Mouse (Mus musculus) myocyte (in vitro differentiated cells): ENCODE data around the gene Cdk2ap2. TPM values are rescaled to one million over a fixed set of nuclear protein-coding genes. Genes with fewer than 3 reads are reported as not detected.

Source experiments
- H3K27me3 ChIP-seq: one replicate; pipeline ENCODE4 v1.6.1; 2011; ENCODE audit not compliant: control insufficient read depth, insufficient read depth, insufficient read length
- H3K36me3 ChIP-seq: one replicate; pipeline ENCODE4 v1.6.1; 2011; ENCODE audit not compliant: control insufficient read depth, insufficient read depth
- H3K4me2 ChIP-seq: one replicate; pipeline ENCODE4 v1.6.1; 2011; ENCODE audit warnings: low read depth, control low read depth
- H3K4me3 ChIP-seq: one replicate; pipeline ENCODE4 v1.5.1; 2011; ENCODE audit warnings: mild to moderate bottlenecking, control low read depth, moderate library complexity
- H3K79me2 ChIP-seq: one replicate; pipeline ENCODE4 v1.6.1; 2011; ENCODE audit not compliant: control insufficient read depth, insufficient read depth
- H3ac ChIP-seq: one replicate; pipeline ENCODE4 v1.6.1; 2011; ENCODE audit not compliant: control insufficient read depth, insufficient read length
- CEBPB ChIP-seq: IDR thresholded peaks from 2 replicates; pipeline ENCODE4 v1.6.1; 2011; ENCODE audit warnings: mild to moderate bottlenecking, moderate library complexity; ENCODE audit not compliant: poor library complexity, insufficient read depth, severe bottlenecking
- E2F4 ChIP-seq: IDR thresholded peaks from one replicate; pipeline ENCODE4 v1.6.1; 2011; ENCODE audit warnings: mild to moderate bottlenecking, control low read depth, moderate library complexity; ENCODE audit not compliant: insufficient read depth
- MAX ChIP-seq: IDR thresholded peaks from one replicate; pipeline ENCODE4 v1.6.1; 2011; ENCODE audit warnings: low read depth, mild to moderate bottlenecking, control low read depth
- MYOD1 ChIP-seq, 3 experiments: IDR thresholded peaks; one replicate each; pipeline ENCODE4 v1.6.1; 2011; ENCODE audit warnings: control low read depth in 2 of 3, low read depth in 2 of 3, mild to moderate bottlenecking in 2 of 3, moderate library complexity in 1 of 3; ENCODE audit not compliant: insufficient read length in 2 of 3, control insufficient read depth in 1 of 3
- MYOG ChIP-seq, 3 experiments: IDR thresholded peaks; one replicate each; pipeline ENCODE4 v1.6.1; 2011; ENCODE audit warnings: control low read depth in 2 of 3, low read depth in 2 of 3, mild to moderate bottlenecking in 2 of 3; ENCODE audit not compliant: insufficient read length in 2 of 3, control insufficient read depth in 1 of 3, insufficient read depth in 1 of 3
- POLR2A ChIP-seq: IDR thresholded peaks from one replicate; pipeline ENCODE4 v1.6.1; 2011; ENCODE audit warnings: low read depth, mild to moderate bottlenecking, control low read depth, moderate library complexity; ENCODE audit not compliant: insufficient read length
- POLR2AphosphoS2 ChIP-seq: IDR thresholded peaks from one replicate; pipeline ENCODE4 v1.6.1; 2011; ENCODE audit warnings: low read depth, control low read depth; ENCODE audit not compliant: insufficient read length
- REST ChIP-seq: IDR thresholded peaks from one replicate; pipeline ENCODE4 v1.6.1; 2011; ENCODE audit warnings: mild to moderate bottlenecking, control low read depth, moderate library complexity; ENCODE audit not compliant: insufficient read depth, insufficient read length
- SRF ChIP-seq: IDR thresholded peaks from one replicate; pipeline ENCODE4 v1.6.1; 2011; ENCODE audit warnings: low read depth; ENCODE audit not compliant: control insufficient read depth, insufficient read length
- TCF12 ChIP-seq: IDR thresholded peaks from one replicate; pipeline ENCODE4 v1.6.1; 2011; ENCODE audit warnings: mild to moderate bottlenecking, control low read depth; ENCODE audit not compliant: poor library complexity, insufficient read depth, severe bottlenecking
- TCF3 ChIP-seq: IDR thresholded peaks from one replicate; pipeline ENCODE4 v1.6.1; 2011; ENCODE audit warnings: low read depth, control low read depth; ENCODE audit not compliant: insufficient read length
- USF1 ChIP-seq: IDR thresholded peaks from one replicate; pipeline ENCODE4 v1.6.1; 2011; ENCODE audit warnings: low read depth, mild to moderate bottlenecking, control low read depth, moderate library complexity
- polyA plus RNA-seq: library from polyadenylated mRNA; unstranded; fragments of >200 nt; fragmentation: generic; extraction: Trizol; gene quantifications from one replicate; pipeline ENCODE4 v1.2.1, GENCODE M21; 2012; ENCODE audit warnings: missing spikeins

Gene Cdk2ap2
- polyA plus RNA-seq, 1 experiment: 148 TPM

- TF ChIP-seq E2F4: no peak
- TF ChIP-seq SRF: no peak
- no peak for TF ChIP-seq POLR2A
- no peak for TF ChIP-seq CEBPB
- no peak for TF ChIP-seq MYOG (IDR thresholded peaks at IDR 0.05; ENCODE audit: control insufficient read depth in 1 of 3, insufficient read depth in 1 of 3, insufficient read length in 2 of 3, low read depth in 2 of 3)
- TF ChIP-seq REST: no peak
- no peak for TF ChIP-seq TCF12
- H3ac ChIP-seq: no peak overlapping the region
- H3K27me3 ChIP-seq: no peaks in the 10 kb centered on the region
- H3K4me2 ChIP-seq: no peak overlapping the region
- H3K79me2 ChIP-seq: no peaks in the 10 kb centered on the region
- no peak overlapping the region for H3K4me3 ChIP-seq
- no peaks in the 10 kb centered on the region for H3K36me3 ChIP-seq
These were observed 45.1 kb upstream of the Cdk2ap2 start for GRCm38 (mm10) chr19:4051741-4052515.

- no peaks in the 10 kb centered on the region for H3K36me3 ChIP-seq
- H3K79me2 ChIP-seq: no peaks in the 10 kb centered on the region
- no peak overlapping the region for H3ac ChIP-seq
- no peak overlapping the region for H3K4me2 ChIP-seq
- TF ChIP-seq TCF3: no peak
- TF ChIP-seq POLR2A: no peak
- no peak for TF ChIP-seq CEBPB
- TF ChIP-seq SRF: no peak
- no peak for TF ChIP-seq TCF12
- no peak for TF ChIP-seq MAX
- TF ChIP-seq MYOD1 (IDR thresholded peaks at IDR 0.05; ENCODE audit: control insufficient read depth in 1 of 3, insufficient read length in 2 of 3, low read depth in 2 of 3): no peak
- TF ChIP-seq MYOG (IDR thresholded peaks at IDR 0.05; ENCODE audit: control insufficient read depth in 1 of 3, insufficient read depth in 1 of 3, insufficient read length in 2 of 3, low read depth in 2 of 3): no peak
- no peak for TF ChIP-seq E2F4
- no peak for TF ChIP-seq USF1
- no peak for TF ChIP-seq POLR2AphosphoS2
- no peak for TF ChIP-seq REST
- no peak overlapping the region for H3K4me3 ChIP-seq
- H3K27me3 ChIP-seq: no peaks in the 10 kb centered on the region
These were observed 44.4 kb upstream of the Cdk2ap2 start for GRCm38 (mm10) chr19:4052516-4053030.

DNA sequence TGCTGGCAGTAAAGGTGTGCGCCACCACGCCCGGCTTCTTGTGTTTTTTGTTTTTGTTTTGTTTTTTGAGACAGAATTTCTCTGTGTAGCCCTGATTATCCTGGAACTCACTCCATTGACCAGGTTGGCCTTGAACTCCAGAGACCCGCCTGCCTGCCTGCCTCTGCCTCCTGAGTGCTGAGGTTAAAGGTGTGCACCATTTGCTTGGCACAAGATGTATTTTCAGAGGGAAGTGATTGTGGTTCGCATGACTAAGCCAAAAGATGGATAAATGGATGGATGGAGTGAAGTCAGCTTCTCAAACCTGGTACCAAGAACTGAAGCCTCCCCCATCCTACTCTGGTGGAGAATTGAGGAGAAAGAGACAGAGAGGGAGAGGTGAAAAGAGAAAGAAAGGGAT lies 42.4 kb upstream of the Cdk2ap2 start:
- Histone ChIP-seq H3ac (no peak overlapping the region), H3K4me2 (no peak overlapping the region), H3K79me2 (no peaks in the 10 kb centered on the region), H3K36me3 (no peaks in the 10 kb centered on the region), H3K4me3 (no peak overlapping the region), H3K27me3 (no peaks in the 10 kb centered on the region)
- no peak for TF ChIP-seq MAX
- no peak for TF ChIP-seq TCF12
- no peak for TF ChIP-seq MYOD1 (IDR thresholded peaks at IDR 0.05; ENCODE audit: control insufficient read depth in 1 of 3, insufficient read length in 2 of 3, low read depth in 2 of 3)
- no peak for TF ChIP-seq SRF
- no peak for TF ChIP-seq CEBPB
- TF ChIP-seq POLR2AphosphoS2: no peak
- TF ChIP-seq POLR2A: no peak
- no peak for TF ChIP-seq TCF3
- TF ChIP-seq MYOG (IDR thresholded peaks at IDR 0.05; ENCODE audit: control insufficient read depth in 1 of 3, insufficient read depth in 1 of 3, insufficient read length in 2 of 3, low read depth in 2 of 3): no peak
- TF ChIP-seq USF1: no peak
- no peak for TF ChIP-seq E2F4
- no peak for TF ChIP-seq REST

DNA sequence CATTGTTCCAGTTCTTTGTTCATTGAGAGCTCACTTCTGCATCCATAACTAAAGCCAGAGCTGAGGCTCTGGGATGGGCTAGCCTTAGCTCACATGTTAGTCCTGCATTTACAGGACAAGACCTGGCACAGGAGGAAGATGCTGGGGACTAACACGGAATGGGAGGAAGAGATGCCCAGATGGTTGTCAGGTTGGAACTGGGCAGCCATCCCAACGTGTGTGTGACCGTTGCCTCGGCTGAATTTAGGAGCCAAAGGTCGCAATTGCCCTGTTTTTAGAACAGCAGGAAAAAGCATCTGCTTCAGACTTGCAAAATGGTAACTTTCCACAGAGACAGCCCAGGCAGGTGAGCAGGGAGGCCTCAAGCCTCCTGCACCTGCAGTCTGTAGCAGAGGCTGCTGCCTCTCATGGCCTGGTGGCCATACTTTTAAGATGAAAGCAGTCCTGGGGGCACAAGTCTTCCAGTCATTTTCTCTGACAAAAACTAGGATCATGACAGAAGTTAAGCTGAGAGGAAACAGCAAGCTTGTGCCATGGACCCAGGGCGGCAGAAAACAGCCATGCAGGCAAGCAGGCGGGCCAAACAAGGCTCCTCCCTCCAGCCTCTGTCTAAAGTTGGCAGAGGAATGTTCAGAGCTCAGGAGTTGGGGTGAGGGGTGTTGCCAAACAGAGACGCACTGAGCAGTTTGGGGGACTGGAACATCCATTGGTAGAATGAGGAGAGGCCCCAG lies 41.6 kb upstream of the Cdk2ap2 start:
- Histone ChIP-seq H3ac (no peak overlapping the region), H3K36me3 (no peaks in the 10 kb centered on the region), H3K4me2 (no peak overlapping the region), H3K27me3 (no peaks in the 10 kb centered on the region), H3K4me3 (no peak overlapping the region), H3K79me2 (no peaks in the 10 kb centered on the region)
- TF ChIP-seq POLR2A: no peak
- no peak for TF ChIP-seq POLR2AphosphoS2
- no peak for TF ChIP-seq TCF3
- TF ChIP-seq MYOG (IDR thresholded peaks at IDR 0.05; ENCODE audit: control insufficient read depth in 1 of 3, insufficient read depth in 1 of 3, insufficient read length in 2 of 3, low read depth in 2 of 3): no peak
- no peak for TF ChIP-seq TCF12
- no peak for TF ChIP-seq MYOD1 (IDR thresholded peaks at IDR 0.05; ENCODE audit: control insufficient read depth in 1 of 3, insufficient read length in 2 of 3, low read depth in 2 of 3)
- no peak for TF ChIP-seq SRF
- no peak for TF ChIP-seq CEBPB
- no peak for TF ChIP-seq MAX
- no peak for TF ChIP-seq REST
